Mouse (Mus musculus) MEL (cell line): Measurements from ENCODE around the gene Plekhg5. TPM values are rescaled to one million over a fixed set of nuclear protein-coding genes. Genes with fewer than 3 reads are reported as not detected.

Experiments used
- DNase-seq: peaks from one replicate; pipeline ENCODE4 v3.0.0; 2011; ENCODE audit warnings: low read depth, low spot score
- H3K27ac ChIP-seq: 2 replicates; pipeline ENCODE4 v1.5.1; 2012; ENCODE audit warnings: low read depth, mild to moderate bottlenecking, control low read depth, low read length, moderate library complexity; ENCODE audit not compliant: control insufficient read depth
- H3K27me3 ChIP-seq, 2 experiments: fragments of 150-350 bp in 1 of 2; sonication (generic) in 1 of 2; 2 replicates each; pipeline ENCODE4 v1.6.1; 2012; ENCODE audit warnings: low read length in 2 of 2, mild to moderate bottlenecking in 2 of 2, improper control_type of control experiment in 1 of 2, moderate library complexity in 1 of 2; ENCODE audit not compliant: insufficient read depth in 2 of 2, control insufficient read depth in 1 of 2
- H3K36me3 ChIP-seq, 2 experiments: 2 replicates each; pipeline ENCODE4 v1.6.1; 2012 to 2014; ENCODE audit warnings: low read length in 2 of 2, improper control_type of control experiment in 1 of 2, inconsistent platforms in 1 of 2, mild to moderate bottlenecking in 1 of 2; ENCODE audit not compliant: insufficient read depth in 2 of 2, control insufficient read depth in 1 of 2
- H3K4me1 ChIP-seq, 2 experiments: fragments of 150-350 bp in 1 of 2; sonication (generic) in 1 of 2; 2 replicates each; pipeline ENCODE4 v1.6.1; 2012; ENCODE audit warnings: low read length in 2 of 2, improper control_type of control experiment in 1 of 2, mild to moderate bottlenecking in 1 of 2; ENCODE audit not compliant: insufficient read depth in 2 of 2, control insufficient read depth in 1 of 2
- H3K4me3 ChIP-seq, 2 experiments: fragments of 150-350 bp in 1 of 2; sonication (generic) in 1 of 2; 2 replicates each; pipeline ENCODE4 v1.5.1; 2012; ENCODE audit warnings: low read depth in 2 of 2, low read length in 2 of 2, mild to moderate bottlenecking in 2 of 2, moderate library complexity in 2 of 2, control low read depth in 1 of 2, improper control_type of control experiment in 1 of 2; ENCODE audit not compliant: control insufficient read depth in 1 of 2, insufficient read depth in 1 of 2
- H3K79me2 ChIP-seq: 2 replicates; pipeline ENCODE4 v1.6.1; 2012; ENCODE audit warnings: mild to moderate bottlenecking, low read length, moderate library complexity; ENCODE audit not compliant: control insufficient read depth, poor library complexity, insufficient read depth
- H3K9ac ChIP-seq: 2 replicates; pipeline ENCODE4 v1.6.1; 2012; ENCODE audit warnings: low read depth, mild to moderate bottlenecking, control low read depth, low read length, moderate library complexity; ENCODE audit not compliant: control insufficient read depth, poor library complexity, severe bottlenecking
- H3K9me3 ChIP-seq: fragments of 150-350 bp; sonication (generic); replicated peaks from 2 replicates; pipeline ENCODE4 v1.6.1; 2012; ENCODE audit warnings: mild to moderate bottlenecking, low read length, improper control_type of control experiment, moderate library complexity; ENCODE audit not compliant: insufficient read depth
- BHLHE40 ChIP-seq: IDR thresholded peaks from 2 replicates; pipeline ENCODE4 v1.6.1; 2012; ENCODE audit warnings: low read depth, mild to moderate bottlenecking, inconsistent platforms, low read length, improper control_type of control experiment, borderline replicate concordance
- CHD1 ChIP-seq: IDR thresholded peaks from 2 replicates; pipeline ENCODE4 v1.6.1; 2012; ENCODE audit warnings: low read depth, mild to moderate bottlenecking, inconsistent platforms, low read length, improper control_type of control experiment
- CTCF ChIP-seq, 3 experiments: IDR thresholded peaks in 2 of 3; conservative IDR thresholded peaks in 1 of 3; 2 replicates each; pipeline ENCODE4 v1.5.1; 2011 to 2012; ENCODE audit warnings: low read length in 3 of 3, low read depth in 2 of 3, mild to moderate bottlenecking in 2 of 3, improper control_type of control experiment in 1 of 3, inconsistent platforms in 1 of 3, mixed read lengths in 1 of 3, moderate library complexity in 1 of 3; ENCODE audit not compliant: control insufficient read depth in 1 of 3, insufficient read depth in 1 of 3, poor library complexity in 1 of 3, severe bottlenecking in 1 of 3
- ELF1 ChIP-seq: IDR thresholded peaks from 2 replicates; pipeline ENCODE4 v1.6.1; 2014; ENCODE audit warnings: low read depth, mild to moderate bottlenecking, inconsistent platforms, low read length, improper control_type of control experiment, moderate library complexity
- EP300 ChIP-seq, 2 experiments: IDR thresholded peaks; 2 replicates each; pipeline ENCODE4 v1.6.1; 2011; ENCODE audit warnings: improper control_type of control experiment in 2 of 2, low read length in 2 of 2, low read depth in 1 of 2, mild to moderate bottlenecking in 1 of 2
- ETS1 ChIP-seq: IDR thresholded peaks from 2 replicates; pipeline ENCODE4 v1.6.1; 2012; ENCODE audit warnings: low read depth, mild to moderate bottlenecking, inconsistent platforms, low read length, improper control_type of control experiment, moderate library complexity
- GABPA ChIP-seq: IDR thresholded peaks from 2 replicates; pipeline ENCODE4 v1.6.1; 2012; ENCODE audit warnings: low read depth, mild to moderate bottlenecking, inconsistent platforms, low read length, improper control_type of control experiment, moderate library complexity
- HCFC1 ChIP-seq: IDR thresholded peaks from 2 replicates; pipeline ENCODE4 v1.6.1; 2012; ENCODE audit warnings: low read depth, mild to moderate bottlenecking, inconsistent platforms, low read length, improper control_type of control experiment, moderate library complexity
- KAT2A ChIP-seq: conservative IDR thresholded peaks from 2 replicates; pipeline ENCODE4 v1.6.1; 2012; ENCODE audit warnings: low read depth, low read length, improper control_type of control experiment, inconsistent platforms
- MAFK ChIP-seq: IDR thresholded peaks from 2 replicates; pipeline ENCODE4 v1.6.1; 2011; ENCODE audit warnings: low read depth, mild to moderate bottlenecking, low read length, improper control_type of control experiment, borderline replicate concordance
- MAX ChIP-seq: IDR thresholded peaks from 2 replicates; pipeline ENCODE4 v1.6.1; 2011; ENCODE audit warnings: low read length, improper control_type of control experiment
- MEF2A ChIP-seq: IDR thresholded peaks from 2 replicates; pipeline ENCODE4 v1.6.1; 2014; ENCODE audit warnings: low read depth, mild to moderate bottlenecking, inconsistent platforms, low read length, improper control_type of control experiment; ENCODE audit not compliant: poor library complexity, insufficient replicate concordance, severe bottlenecking; ENCODE audit errors: extremely low read depth
- MXI1 ChIP-seq: IDR thresholded peaks from 2 replicates; pipeline ENCODE4 v1.6.1; 2011; ENCODE audit warnings: mild to moderate bottlenecking, low read depth, low read length, improper control_type of control experiment
- MYB ChIP-seq: IDR thresholded peaks from 2 replicates; pipeline ENCODE4 v1.6.1; 2011; ENCODE audit warnings: mild to moderate bottlenecking, low read depth, low read length, improper control_type of control experiment
- MYC ChIP-seq: IDR thresholded peaks from 2 replicates; pipeline ENCODE4 v1.6.1; 2011; ENCODE audit warnings: low read depth, mild to moderate bottlenecking, low read length, improper control_type of control experiment, moderate library complexity
- NELFE ChIP-seq: IDR thresholded peaks from 2 replicates; pipeline ENCODE4 v1.6.1; 2011; ENCODE audit warnings: low read depth, low read length, improper control_type of control experiment
- POLR2A ChIP-seq, 2 experiments: IDR thresholded peaks; 2 replicates each; pipeline ENCODE4 v1.6.1; 2011 to 2012; ENCODE audit warnings: low read length in 2 of 2, mild to moderate bottlenecking in 2 of 2, control low read depth in 1 of 2, improper control_type of control experiment in 1 of 2, low read depth in 1 of 2, moderate library complexity in 1 of 2; ENCODE audit not compliant: control insufficient read depth in 1 of 2, insufficient read depth in 1 of 2, poor library complexity in 1 of 2
- POLR2AphosphoS2 ChIP-seq: IDR thresholded peaks from 2 replicates; pipeline ENCODE4 v1.6.1; 2011; ENCODE audit warnings: low read length, improper control_type of control experiment
- POLR2AphosphoS5 ChIP-seq: IDR thresholded peaks from 2 replicates; pipeline ENCODE4 v1.6.1; 2012; ENCODE audit warnings: low read depth, borderline replicate concordance, mild to moderate bottlenecking, inconsistent platforms, low read length, moderate library complexity, mixed read lengths
- SIN3A ChIP-seq: IDR thresholded peaks from 2 replicates; pipeline ENCODE4 v1.6.1; 2012; ENCODE audit warnings: low read length, improper control_type of control experiment, inconsistent platforms
- SMC3 ChIP-seq: IDR thresholded peaks from 2 replicates; pipeline ENCODE4 v1.6.1; 2011; ENCODE audit warnings: low read depth, low read length, improper control_type of control experiment
- TCF12 ChIP-seq: IDR thresholded peaks from 2 replicates; pipeline ENCODE4 v1.6.1; 2014; ENCODE audit warnings: low read depth, mild to moderate bottlenecking, inconsistent platforms, low read length, improper control_type of control experiment, moderate library complexity
- USF1 ChIP-seq: IDR thresholded peaks from 2 replicates; pipeline ENCODE4 v1.6.1; 2014; ENCODE audit warnings: low read depth, mild to moderate bottlenecking, inconsistent platforms, low read length, improper control_type of control experiment, moderate library complexity
- USF2 ChIP-seq, 2 experiments: IDR thresholded peaks; 2 replicates each; pipeline ENCODE4 v1.6.1; 2011 to 2012; ENCODE audit warnings: improper control_type of control experiment in 2 of 2, low read length in 2 of 2, borderline replicate concordance in 1 of 2, inconsistent platforms in 1 of 2, low read depth in 1 of 2, mild to moderate bottlenecking in 1 of 2; ENCODE audit not compliant: insufficient read depth in 1 of 2
- ZNF384 ChIP-seq: IDR thresholded peaks from 2 replicates; pipeline ENCODE4 v1.6.1; 2012; ENCODE audit warnings: low read depth, mild to moderate bottlenecking, inconsistent platforms, low read length, improper control_type of control experiment
- polyA plus RNA-seq, 2 experiments: library from polyadenylated mRNA; stranded (reverse) in 1 of 2; unstranded in 1 of 2; fragments of >175 nt in 1 of 2; fragments of >200 nt in 1 of 2; gene quantifications; 2 replicates each; pipeline versions ENCODE4 v1.2.1 to v1.2.4; 2012; ENCODE audit warnings: low replicate concordance in 2 of 2, low read depth in 1 of 2; ENCODE audit not compliant: insufficient read length in 2 of 2, insufficient read depth in 1 of 2, missing spikeins in 1 of 2
- total RNA-seq: library from RNA; depleted of rRNA; stranded (reverse); fragments of 300-350 nt; gene quantifications from 2 replicates; pipeline ENCODE4 v1.2.3, GENCODE M21; 2012

Gene Plekhg5
- total and polyA plus RNA-seq, 3 experiments, result 10.8 to 19.6 TPM; not detected in 1

GRCm38 (mm10) chr4:152158585-152159284 is 86.4 kb downstream of the Plekhg5 start, which contains the start of gene Hes2:
Hes2 (plus strand) TSS chr4:152158867.
- no peaks in the 10 kb centered on the region for H3K27me3 ChIP-seq
- peaks cover 0 to 15% of the 10 kb centered on the region in 2 experiments; a peak in 2 of 4 replicates for H3K4me1 ChIP-seq

GRCm38 (mm10) chr4:152159285-152159678 is 87.0 kb downstream of the Plekhg5 start:
- Histone ChIP-seq H3K4me1 (peaks cover 0 to 11% of the 10 kb centered on the region in 2 experiments; a peak in 2 of 4 replicates), H3K9me3 (no peaks in the 10 kb centered on the region), H3K36me3 (peaks cover 0 to 5% of the 10 kb centered on the region in 2 experiments; a peak in 2 of 4 replicates), H3K79me2 (no peaks in the 10 kb centered on the region), H3K4me3 (no peak overlapping the region), H3K27ac (no peak overlapping the region), H3K9ac (no peak overlapping the region), H3K27me3 (no peaks in the 10 kb centered on the region)
- no peak for DNase-seq
- TF ChIP-seq USF1, result no peak
- TF ChIP-seq SMC3, result no peak
- no peak for TF ChIP-seq ETS1

More at GRCm38 (mm10) chr4:152158585-152159284, 86.4 kb downstream of the Plekhg5 start, which contains the start of gene Hes2:
- Histone ChIP-seq H3K4me3 (peak within 1 kb of the TSS; percentile 52 to 59), H3K36me3 (peaks cover 0 to 8% of the 10 kb centered on the region in 2 experiments; a peak in 2 of 4 replicates), H3K9ac (peak within 1 kb of the TSS; percentile 66), H3K9me3 (no peaks in the 10 kb centered on the region), H3K79me2 (no peaks in the 10 kb centered on the region), H3K27ac (peak within 1 kb of the TSS; percentile 23)
- no peak for DNase-seq
- TF ChIP-seq MAFK (no peak), MXI1 (peak; percentile 94), ELF1 (no peak), MYC (no peak), USF1 (peak; percentile 84), MAX (peak; percentile 57; the same call in 1 of the 2 replicates), MYB (no peak), HCFC1 (no peak), POLR2AphosphoS2 (no peak), POLR2A (IDR thresholded peaks at IDR 0.05; ENCODE audit: control insufficient read depth in 1 of 2, insufficient read depth in 1 of 2, low read depth in 1 of 2, low read length in 2 of 2, poor library complexity in 1 of 2) (no peak), MEF2A (no peak), CTCF (IDR thresholded peaks at IDR 0.05 in 2 of 3, conservative IDR thresholded peaks at IDR 0.05 in 1 of 3; ENCODE audit: control insufficient read depth in 1 of 3, insufficient read depth in 1 of 3, low read depth in 2 of 3, low read length in 3 of 3, poor library complexity in 1 of 3, severe bottlenecking in 1 of 3) (no peak), KAT2A (no peak), SIN3A (peak; percentile 50; the same call in 1 of the 2 replicates), GABPA (no peak), TCF12 (no peak), EP300 (IDR thresholded peaks at IDR 0.05; ENCODE audit: low read depth in 1 of 2, low read length in 2 of 2) (0 out of 4 replicates have a peak, but pooled peaks of 1 of the 2 experiments have one; percentile 17), BHLHE40 (no peak), USF2 (IDR thresholded peaks at IDR 0.05; ENCODE audit: borderline replicate concordance in 1 of 2, insufficient read depth in 1 of 2, low read depth in 1 of 2, low read length in 2 of 2) (no peak), NELFE (no peak), CHD1 (no peak), POLR2AphosphoS5 (no peak), ZNF384 (no peak)
